Mouse (Mus musculus) heart, embryonic 14.5 days (tissue): ENCODE results near the gene Sgsh. TPM values are rescaled to one million over a fixed set of nuclear protein-coding genes. Genes with fewer than 3 reads are reported as not detected.

Experiments
- ATAC-seq: fragments of 200-750 bp; cut with Nextera tagmentation; 2 replicates; pipeline ENCODE4 v1.8.0; 2017; ENCODE audit warnings: low read depth, moderate TSS enrichment; ENCODE audit not compliant: insufficient number of reproducible peaks, insufficient read depth, low FRiP score
- H3K27ac ChIP-seq, 2 experiments: fragments of 200-500 bp in 1 of 2; fragments of 300-500 bp in 1 of 2; sonication (generic) in 1 of 2; replicated peaks in 1 of 2; 2 replicates each; pipeline ENCODE4 v1.5.1; 2012 to 2014; ENCODE audit warnings: low read depth in 2 of 2, low read length in 2 of 2, control low read depth in 1 of 2, mild to moderate bottlenecking in 1 of 2, mixed read lengths in 1 of 2; ENCODE audit not compliant: control insufficient read depth in 1 of 2, insufficient read depth in 1 of 2
- H3K27me3 ChIP-seq: fragments of 300-500 bp; sonication (generic); 2 replicates; pipeline ENCODE4 v1.6.1; 2014; ENCODE audit warnings: mild to moderate bottlenecking, low read length, control low read depth; ENCODE audit not compliant: control insufficient read depth, insufficient read depth
- H3K36me3 ChIP-seq: fragments of 300-500 bp; sonication (generic); 2 replicates; pipeline ENCODE4 v1.6.1; 2014; ENCODE audit warnings: mild to moderate bottlenecking, control low read depth, low read length, mixed read lengths; ENCODE audit not compliant: control insufficient read depth, insufficient read depth
- H3K4me1 ChIP-seq, 2 experiments: fragments of 200-500 bp in 1 of 2; fragments of 300-500 bp in 1 of 2; sonication (generic) in 1 of 2; 2 replicates each; pipeline ENCODE4 v1.6.1; 2012 to 2014; ENCODE audit warnings: low read length in 2 of 2, control low read depth in 1 of 2, mixed read lengths in 1 of 2; ENCODE audit not compliant: control insufficient read depth in 2 of 2, insufficient read depth in 2 of 2
- H3K4me2 ChIP-seq: fragments of 300-500 bp; sonication (generic); 2 replicates; pipeline ENCODE4 v1.6.1; 2014; ENCODE audit warnings: mild to moderate bottlenecking, low read length
- H3K4me3 ChIP-seq, 2 experiments: fragments of 200-500 bp in 1 of 2; fragments of 300-500 bp in 1 of 2; sonication (generic) in 1 of 2; 2 replicates each; pipeline ENCODE4 v1.5.1; 2012 to 2014; ENCODE audit warnings: low read length in 2 of 2, mild to moderate bottlenecking in 2 of 2, control low read depth in 1 of 2, low read depth in 1 of 2, moderate library complexity in 1 of 2; ENCODE audit not compliant: control insufficient read depth in 1 of 2, insufficient read depth in 1 of 2
- H3K9ac ChIP-seq: fragments of 300-500 bp; sonication (generic); 2 replicates; pipeline ENCODE4 v1.6.1; 2014; ENCODE audit warnings: mild to moderate bottlenecking, low read length
- H3K9me3 ChIP-seq: fragments of 300-500 bp; sonication (generic); 2 replicates; pipeline ENCODE4 v1.6.1; 2016; ENCODE audit warnings: low read length, control low read depth; ENCODE audit not compliant: control insufficient read depth
- WGBS: fragments of 180-500 bp; shearing (Covaris S2); extraction: QIAGEN DNeasy Blood & Tissue Kit; methylation state at CpG from one replicate; pipeline ENCODE4 v1.1.7; 2014; 5-methylcytosine and 5-hydroxymethylcytosine counted together
- polyA plus RNA-seq: library from polyadenylated mRNA; unstranded; fragments of >200 nt; fragmentation: Nextera tagmentation; extraction: Ambion mirVana; gene quantifications from 2 replicates; pipeline ENCODE4 v1.2.1, GENCODE M21; 2014

Sgsh gene
- 6.9 and 7.4 TPM in 2 replicates for polyA plus RNA-seq

- H3K4me1 ChIP-seq: peaks cover 9 to 14% of the 10 kb centered on the region in 2 experiments
- H3K9me3 ChIP-seq: no peaks in the 10 kb centered on the region
- H3K4me3 ChIP-seq: peak within 1 kb of the TSS; percentile 63 to 79
- peak within 1 kb of the TSS; percentile 90 for H3K9ac ChIP-seq
- H3K4me2 ChIP-seq: peak within 1 kb of the TSS; percentile 90
- WGBS: 2% methylated on average over 36 of the region's 40 CpGs
- no peaks in the 10 kb centered on the region for H3K27me3 ChIP-seq
- H3K27ac ChIP-seq: peak within 1 kb of the TSS; percentile 80 to 87
- peak; percentile 94 for ATAC-seq
- H3K36me3 ChIP-seq: peaks cover 26% of the 10 kb centered on the region
These were observed at the start of gene Sgsh, which contains the start of gene Slc26a11 for GRCm38 (mm10) chr11:119355443-119356385. Sgsh (minus strand) TSS chr11:119355536. Slc26a11 (plus strand) TSS chr11:119355557.

- Histone ChIP-seq H3K9ac (no peak overlapping the region), H3K27ac (no peak overlapping the region), H3K4me3 (no peak overlapping the region), H3K4me1 (no peaks in the 10 kb centered on the region), H3K4me2 (no peak overlapping the region), H3K27me3 (no peaks in the 10 kb centered on the region), H3K36me3 (peaks cover 40% of the 10 kb centered on the region), H3K9me3 (no peaks in the 10 kb centered on the region)
- ATAC-seq: no peak
- WGBS: 53% methylated on average over 5 of the region's 5 CpGs
These were observed 49.3 kb upstream of the Sgsh start for GRCm38 (mm10) chr11:119404627-119405026.

- Histone ChIP-seq H3K36me3 (peaks cover 30% of the 10 kb centered on the region), H3K9ac (no peak overlapping the region)
- WGBS: 48% methylated on average over 11 of the region's 11 CpGs
These were observed 47.3 kb upstream of the Sgsh start for GRCm38 (mm10) chr11:119402501-119403160.

GRCm38 (mm10) chr11:119396461-119396860, 41.1 kb upstream of the Sgsh start:
- Histone ChIP-seq H3K9ac (no peak overlapping the region), H3K4me1 (peaks cover 12 to 21% of the 10 kb centered on the region in 2 experiments)
- 77% methylated on average over 7 of the region's 7 CpGs for WGBS

More at GRCm38 (mm10) chr11:119402501-119403160, 47.3 kb upstream of the Sgsh start:
- H3K27me3 ChIP-seq: no peaks in the 10 kb centered on the region
- H3K27ac ChIP-seq: no peak overlapping the region
- H3K4me3 ChIP-seq: no peak overlapping the region
- H3K4me1 ChIP-seq: no peaks in the 10 kb centered on the region
- H3K4me2 ChIP-seq: no peak overlapping the region
- ATAC-seq: no peak
- no peaks in the 10 kb centered on the region for H3K9me3 ChIP-seq

GRCm38 (mm10) chr11:119395931-119396330, 40.6 kb upstream of the Sgsh start:
- H3K4me2 ChIP-seq: no peak overlapping the region
- no peaks in the 10 kb centered on the region for H3K9me3 ChIP-seq
- no peaks in the 10 kb centered on the region for H3K27me3 ChIP-seq
- H3K27ac ChIP-seq: no peak overlapping the region
- peaks cover 16 to 24% of the 10 kb centered on the region in 2 experiments for H3K4me1 ChIP-seq
- no peak overlapping the region for H3K9ac ChIP-seq
- H3K36me3 ChIP-seq: peaks cover 9% of the 10 kb centered on the region; the same call in 1 of the 2 replicates
- no peak for ATAC-seq
- no peak overlapping the region for H3K4me3 ChIP-seq
- WGBS: 45% methylated on average over 13 of the region's 13 CpGs

More at GRCm38 (mm10) chr11:119396461-119396860, 41.1 kb upstream of the Sgsh start:
- Histone ChIP-seq H3K4me3 (no peak overlapping the region), H3K36me3 (peaks cover 9% of the 10 kb centered on the region; the same call in 1 of the 2 replicates), H3K27me3 (no peaks in the 10 kb centered on the region), H3K4me2 (no peak overlapping the region), H3K27ac (no peak overlapping the region), H3K9me3 (no peaks in the 10 kb centered on the region)
- ATAC-seq: no peak

- no peaks in the 10 kb centered on the region for H3K9me3 ChIP-seq
- no peak overlapping the region for H3K9ac ChIP-seq
- 40% methylated on average over 7 of the region's 7 CpGs for WGBS
- no peak overlapping the region for H3K4me2 ChIP-seq
- H3K4me3 ChIP-seq: no peak overlapping the region
- peaks cover 17 to 24% of the 10 kb centered on the region in 2 experiments for H3K4me1 ChIP-seq
- H3K36me3 ChIP-seq: peaks cover 9% of the 10 kb centered on the region; the same call in 1 of the 2 replicates
- no peaks in the 10 kb centered on the region for H3K27me3 ChIP-seq
- H3K27ac ChIP-seq: no peak overlapping the region
- no peak for ATAC-seq
These were observed 40.1 kb upstream of the Sgsh start for GRCm38 (mm10) chr11:119395394-119395793.

- H3K9ac ChIP-seq: no peak overlapping the region; the same call in 1 of the 2 replicates
- 71% methylated on average over 6 of the region's 6 CpGs for WGBS
These were observed 38.9 kb upstream of the Sgsh start for GRCm38 (mm10) chr11:119394210-119394609.

More at GRCm38 (mm10) chr11:119394210-119394609, 38.9 kb upstream of the Sgsh start:
- no peak overlapping the region for H3K4me3 ChIP-seq
- H3K27ac ChIP-seq: no peak overlapping the region
- no peaks in the 10 kb centered on the region for H3K9me3 ChIP-seq
- peak overlapping the region; percentile 96; the same call in 1 of the 2 replicates for H3K4me2 ChIP-seq
- ATAC-seq: no peak
- no peaks in the 10 kb centered on the region for H3K27me3 ChIP-seq
- H3K36me3 ChIP-seq: peaks cover 9% of the 10 kb centered on the region; the same call in 1 of the 2 replicates
- peaks cover 21 to 30% of the 10 kb centered on the region in 2 experiments for H3K4me1 ChIP-seq
